Mouse (Mus musculus) heart, embryonic 11.5 days (tissue): ENCODE data around the gene Rabgap1. TPM values are rescaled to one million over a fixed set of nuclear protein-coding genes. Genes with fewer than 3 reads are reported as not detected.

Experiments
- ATAC-seq: fragments of 200-750 bp; cut with Nextera tagmentation; replicated peaks from 2 replicates; pipeline ENCODE4 v1.8.0; 2017; ENCODE audit warnings: moderate library complexity; ENCODE audit not compliant: insufficient number of reproducible peaks, low FRiP score, low TSS enrichment
- H3K27ac ChIP-seq: fragments of 300-500 bp; sonication (generic); 2 replicates; pipeline ENCODE4 v1.5.1; 2014; ENCODE audit warnings: mild to moderate bottlenecking, low read depth, low read length
- H3K27me3 ChIP-seq: fragments of 300-500 bp; sonication (generic); 2 replicates; pipeline ENCODE4 v1.6.1; 2014; ENCODE audit warnings: mild to moderate bottlenecking, low read length, mixed read lengths; ENCODE audit not compliant: control insufficient read depth, insufficient read depth
- H3K36me3 ChIP-seq: fragments of 300-500 bp; sonication (generic); 2 replicates; pipeline ENCODE4 v1.6.1; 2014; ENCODE audit warnings: mild to moderate bottlenecking, low read length, moderate library complexity, mixed read lengths; ENCODE audit not compliant: control insufficient read depth, insufficient read depth
- H3K4me1 ChIP-seq: fragments of 300-500 bp; sonication (generic); 2 replicates; pipeline ENCODE4 v1.6.1; 2014; ENCODE audit warnings: low read length; ENCODE audit not compliant: control insufficient read depth, insufficient read depth
- H3K4me2 ChIP-seq: fragments of 300-500 bp; sonication (generic); 2 replicates; pipeline ENCODE4 v1.6.1; 2014; ENCODE audit warnings: mild to moderate bottlenecking, moderate library complexity
- H3K4me3 ChIP-seq: fragments of 300-500 bp; sonication (generic); 2 replicates; pipeline ENCODE4 v1.5.1; 2014; ENCODE audit warnings: low read depth, low read length
- H3K9ac ChIP-seq: fragments of 300-500 bp; sonication (generic); 2 replicates; pipeline ENCODE4 v1.6.1; 2014; ENCODE audit warnings: mild to moderate bottlenecking, low read depth, low read length, moderate library complexity
- H3K9me3 ChIP-seq: fragments of 300-500 bp; sonication (generic); replicated peaks from 2 replicates; pipeline ENCODE4 v1.6.1; 2016; ENCODE audit warnings: low read length; ENCODE audit not compliant: control insufficient read depth
- WGBS: fragments of 180-500 bp; shearing (Covaris S2); extraction: QIAGEN DNeasy Blood & Tissue Kit; methylation state at CpG from one replicate; pipeline ENCODE4 v1.1.7; 2014; ENCODE audit not compliant: insufficient replicate concordance; 5-methylcytosine and 5-hydroxymethylcytosine counted together
- polyA plus RNA-seq: library from polyadenylated mRNA; unstranded; fragments of >200 nt; fragmentation: Nextera tagmentation; extraction: Ambion mirVana; gene quantifications from 2 replicates; pipeline ENCODE4 v1.2.1, GENCODE M21; 2014

The Rabgap1 gene
- polyA plus RNA-seq, 1 experiment from 2014 or later, result 52.3 TPM

- no peak overlapping the region for H3K9ac ChIP-seq
- no peak for ATAC-seq
- no peaks in the 10 kb centered on the region for H3K27me3 ChIP-seq
Observed at GRCm38 (mm10) chr2:37527587-37527986, 84.5 kb downstream of the Rabgap1 start.

GRCm38 (mm10) chr2:37529397-37529796, 86.3 kb downstream of the Rabgap1 start:
- no peaks in the 10 kb centered on the region for H3K27me3 ChIP-seq
- no peak overlapping the region for H3K27ac ChIP-seq
- no peak overlapping the region for H3K4me3 ChIP-seq
- no peak overlapping the region for H3K4me2 ChIP-seq
- peaks cover 3% of the 10 kb centered on the region; the same call in 1 of the 2 replicates for H3K4me1 ChIP-seq
- WGBS, result 96% methylated on average over 2 of the region's 2 CpGs
- peaks cover 2% of the 10 kb centered on the region; the same call in 1 of the 2 replicates for H3K36me3 ChIP-seq
- no peak overlapping the region for H3K9ac ChIP-seq
- no peak for ATAC-seq
- H3K9me3 ChIP-seq, result no peaks in the 10 kb centered on the region

More at GRCm38 (mm10) chr2:37527587-37527986, 84.5 kb downstream of the Rabgap1 start:
- no peak overlapping the region for H3K27ac ChIP-seq
- no peak overlapping the region for H3K4me3 ChIP-seq
- no peak overlapping the region for H3K4me2 ChIP-seq
- H3K9me3 ChIP-seq, result no peaks in the 10 kb centered on the region
- peaks cover 3% of the 10 kb centered on the region; the same call in 1 of the 2 replicates for H3K4me1 ChIP-seq
- H3K36me3 ChIP-seq, result no peaks in the 10 kb centered on the region

- H3K9ac ChIP-seq, result no peak overlapping the region
- H3K27me3 ChIP-seq, result no peaks in the 10 kb centered on the region
- no peaks in the 10 kb centered on the region for H3K9me3 ChIP-seq
- WGBS, result 88% methylated on average over 1 of the region's 1 CpGs
- no peak overlapping the region for H3K27ac ChIP-seq
- H3K4me1 ChIP-seq, result peaks cover 3% of the 10 kb centered on the region; the same call in 1 of the 2 replicates
- H3K36me3 ChIP-seq, result peaks cover 6% of the 10 kb centered on the region
- ATAC-seq, result no peak
- no peak overlapping the region for H3K4me2 ChIP-seq
- H3K4me3 ChIP-seq, result no peak overlapping the region
Observed at GRCm38 (mm10) chr2:37530766-37531165, 87.7 kb downstream of the Rabgap1 start.

GRCm38 (mm10) chr2:37531639-37532038, 88.6 kb downstream of the Rabgap1 start:
- no peak overlapping the region for H3K27ac ChIP-seq
- no peak overlapping the region for H3K4me3 ChIP-seq
- H3K27me3 ChIP-seq, result no peaks in the 10 kb centered on the region
- H3K4me2 ChIP-seq, result no peak overlapping the region
- peaks cover 6% of the 10 kb centered on the region for H3K36me3 ChIP-seq
- peaks cover 3% of the 10 kb centered on the region; the same call in 1 of the 2 replicates for H3K4me1 ChIP-seq
- H3K9me3 ChIP-seq, result no peaks in the 10 kb centered on the region
- 80% methylated on average over 3 of the region's 3 CpGs for WGBS
- H3K9ac ChIP-seq, result no peak overlapping the region
- no peak for ATAC-seq

GRCm38 (mm10) chr2:37549346-37550012, 106.4 kb downstream of the Rabgap1 start:
- Histone ChIP-seq H3K9ac (no peak overlapping the region), H3K36me3 (peaks cover 16% of the 10 kb centered on the region), H3K27ac (no peak overlapping the region), H3K27me3 (no peaks in the 10 kb centered on the region), H3K4me2 (no peak overlapping the region), H3K4me1 (no peaks in the 10 kb centered on the region), H3K4me3 (no peak overlapping the region), H3K9me3 (0 out of 2 replicates have a peak, but pooled peaks cover 2% of the 10 kb centered on the region)
- WGBS, result 81% methylated on average over 1 of the region's 1 CpGs
- ATAC-seq, result no peak

- Histone ChIP-seq H3K36me3 (peaks cover 20% of the 10 kb centered on the region), H3K4me1 (no peaks in the 10 kb centered on the region), H3K9ac (no peak overlapping the region), H3K4me3 (no peak overlapping the region), H3K27me3 (no peaks in the 10 kb centered on the region), H3K4me2 (no peak overlapping the region), H3K9me3 (0 out of 2 replicates have a peak, but pooled peaks cover 2% of the 10 kb centered on the region), H3K27ac (no peak overlapping the region)
- no peak for ATAC-seq
- 81% methylated on average over 2 of the region's 2 CpGs for WGBS
Observed at GRCm38 (mm10) chr2:37556366-37556765, 113.3 kb downstream of the Rabgap1 start.

- 63% methylated on average over 2 of the region's 2 CpGs for WGBS
- no peak for ATAC-seq
- H3K27me3 ChIP-seq, result no peaks in the 10 kb centered on the region
- H3K27ac ChIP-seq, result no peak overlapping the region
- H3K36me3 ChIP-seq, result peaks cover 18% of the 10 kb centered on the region
- H3K9ac ChIP-seq, result no peak overlapping the region
- H3K9me3 ChIP-seq, result no peaks in the 10 kb centered on the region
- H3K4me2 ChIP-seq, result no peak overlapping the region
- H3K4me3 ChIP-seq, result no peak overlapping the region
- no peaks in the 10 kb centered on the region for H3K4me1 ChIP-seq
Observed at GRCm38 (mm10) chr2:37565579-37565978, 122.5 kb downstream of the Rabgap1 start.

GRCm38 (mm10) chr2:37566035-37566434, 123.0 kb downstream of the Rabgap1 start:
- peaks cover 18% of the 10 kb centered on the region for H3K36me3 ChIP-seq
- H3K4me1 ChIP-seq, result no peaks in the 10 kb centered on the region
- no peaks in the 10 kb centered on the region for H3K27me3 ChIP-seq
- H3K4me3 ChIP-seq, result no peak overlapping the region
- H3K9me3 ChIP-seq, result no peaks in the 10 kb centered on the region
- no peak overlapping the region for H3K27ac ChIP-seq
- no peak for ATAC-seq
- H3K4me2 ChIP-seq, result no peak overlapping the region
- WGBS, result 59% methylated on average over 1 of the region's 1 CpGs
- H3K9ac ChIP-seq, result no peak overlapping the region

- Histone ChIP-seq H3K27ac (no peak overlapping the region), H3K36me3 (peaks cover 9% of the 10 kb centered on the region), H3K4me3 (no peak overlapping the region), H3K9me3 (no peaks in the 10 kb centered on the region), H3K27me3 (no peaks in the 10 kb centered on the region), H3K4me2 (no peak overlapping the region), H3K4me1 (no peaks in the 10 kb centered on the region), H3K9ac (no peak overlapping the region)
- WGBS, result 84% methylated on average over 5 of the region's 5 CpGs
- no peak for ATAC-seq
Observed at GRCm38 (mm10) chr2:37569888-37570287, 126.8 kb downstream of the Rabgap1 start.
